Mouse (Mus musculus): ENCODE measurements at regions not wholly inside any gene's neighbourhood (a gene's known extent, or its start where the extent isn't known, plus 50 kb on each side); places are given as distances from the start of the nearest gene placed in this dataset.

- no peak for TF ChIP-seq USF2 (IDR thresholded peaks at IDR 0.05; ENCODE audit: borderline replicate concordance in 1 of 2, insufficient read depth in 1 of 2, low read depth in 1 of 2, low read length in 2 of 2)
- no peak for TF ChIP-seq NRF1 (IDR thresholded peaks at IDR 0.05; ENCODE audit: insufficient read depth, low read depth, low read length, poor library complexity, severe bottlenecking)
- no peak for TF ChIP-seq MAX (IDR thresholded peaks at IDR 0.05; ENCODE audit: low read length)
- no peak for TF ChIP-seq UBTF (IDR thresholded peaks at IDR 0.05; ENCODE audit: borderline replicate concordance, insufficient read depth, low read depth, low read length)
- no peak for TF ChIP-seq RAD21 (IDR thresholded peaks at IDR 0.05; ENCODE audit: low read depth, low read length)
- TF ChIP-seq NELFE (IDR thresholded peaks at IDR 0.05; ENCODE audit: low read depth, low read length) = no peak
- no peak for TF ChIP-seq CHD1 (IDR thresholded peaks at IDR 0.05; ENCODE audit: low read depth, low read length)
These were observed 835.2 kb upstream of the Diaph2 start (continued) for GRCm38 (mm10) chrX:128914319-128914718.
